Mouse (Mus musculus) retina, adult 2 months (tissue): ENCODE measurements around the gene Ptpn11.

Experiments
- DNase-seq: peaks from one replicate; pipeline ENCODE4 v3.0.0-alpha.2; 2012; ENCODE audit warnings: low read depth, low spot score

Ptpn11 gene

DNA sequence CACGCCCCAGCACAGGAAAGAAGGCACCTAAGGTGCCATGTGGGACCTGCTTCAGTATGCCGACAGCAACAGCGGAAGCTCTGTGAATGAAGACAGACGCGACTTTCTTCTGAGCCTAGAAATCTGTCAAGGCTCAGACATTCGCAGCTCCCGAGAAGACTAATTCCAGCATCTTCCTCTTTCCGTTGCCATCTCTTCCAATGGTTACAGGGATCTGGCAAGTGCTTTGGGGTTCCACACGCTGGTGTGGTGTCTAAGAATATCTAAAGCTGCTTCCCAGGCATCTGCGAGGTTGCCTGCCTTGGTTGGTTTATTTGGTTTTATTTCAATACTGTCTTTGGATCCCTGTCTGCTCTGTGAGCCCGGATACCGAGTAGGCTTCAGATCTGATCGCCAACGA lies 65.6 kb downstream of the Ptpn11 start:
- no peak for DNase-seq

DNA sequence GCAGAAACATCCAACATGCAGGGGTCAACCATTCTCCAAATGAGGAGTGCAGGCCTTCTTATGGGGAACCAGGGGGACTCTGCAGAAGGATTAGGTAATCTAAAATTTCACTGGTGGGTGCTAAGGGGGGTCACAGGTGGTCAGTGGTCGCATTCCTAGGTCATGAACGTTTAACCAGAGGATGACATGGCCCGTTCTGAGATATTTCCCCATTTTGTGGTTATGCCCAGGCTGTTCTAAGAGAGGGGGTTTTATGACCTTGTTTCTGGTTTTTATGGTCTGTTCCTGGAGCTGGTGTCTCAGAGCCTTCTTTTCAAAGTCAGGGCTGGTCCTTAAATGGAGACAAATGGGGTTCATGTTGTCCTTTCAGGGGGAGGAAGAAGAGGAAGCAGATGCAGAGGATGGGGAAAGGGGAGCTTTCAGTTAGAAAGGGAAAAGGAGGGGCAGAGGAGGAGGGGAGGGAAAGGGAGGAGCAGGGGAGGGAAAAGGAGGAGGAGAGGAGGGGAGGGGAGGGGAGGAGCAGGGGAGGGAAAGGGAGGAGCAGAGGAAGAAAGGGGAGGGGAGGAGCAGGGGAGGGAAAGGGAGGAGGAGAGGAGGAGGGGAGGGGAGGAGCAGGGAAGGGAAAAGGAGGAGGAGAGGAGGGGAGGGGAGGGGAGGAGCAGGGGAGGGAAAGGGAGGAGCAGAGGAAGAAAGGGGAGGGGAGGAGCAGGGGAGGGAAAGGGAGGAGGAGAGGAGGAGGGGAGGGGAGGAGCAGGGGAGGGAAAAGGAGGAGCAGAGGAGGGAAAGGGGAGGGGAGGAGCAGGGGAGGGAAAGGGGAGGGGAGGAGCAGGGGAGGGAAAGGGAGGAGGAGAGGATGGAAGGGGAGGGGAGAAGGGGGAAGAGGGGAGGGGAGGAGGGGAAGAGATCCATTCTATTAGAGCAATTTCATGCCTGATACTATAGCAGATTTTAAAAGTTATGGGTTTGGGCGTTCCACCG lies 66.7 kb downstream of the Ptpn11 start:
- no peak for DNase-seq

DNA sequence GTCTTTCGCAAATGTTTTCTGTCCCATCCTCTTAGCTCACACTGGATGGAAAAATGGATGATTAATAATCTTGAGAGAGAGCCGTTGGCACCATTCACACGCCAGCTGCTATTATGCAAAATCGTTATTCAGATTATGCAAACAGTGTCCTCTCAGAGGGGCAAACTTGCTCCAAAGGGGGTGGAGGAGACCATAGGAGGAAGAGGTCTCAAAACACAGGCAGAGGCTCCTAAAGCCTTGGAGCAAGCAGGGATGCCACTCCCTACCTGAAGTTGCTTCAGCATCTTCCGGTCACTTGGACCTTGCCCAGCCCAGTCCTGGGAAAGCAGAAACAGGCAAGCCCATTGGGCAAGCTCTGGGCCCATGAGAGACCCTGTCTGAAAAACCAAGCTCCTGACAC lies 67.8 kb downstream of the Ptpn11 start:
- DNase-seq: no peak

DNA sequence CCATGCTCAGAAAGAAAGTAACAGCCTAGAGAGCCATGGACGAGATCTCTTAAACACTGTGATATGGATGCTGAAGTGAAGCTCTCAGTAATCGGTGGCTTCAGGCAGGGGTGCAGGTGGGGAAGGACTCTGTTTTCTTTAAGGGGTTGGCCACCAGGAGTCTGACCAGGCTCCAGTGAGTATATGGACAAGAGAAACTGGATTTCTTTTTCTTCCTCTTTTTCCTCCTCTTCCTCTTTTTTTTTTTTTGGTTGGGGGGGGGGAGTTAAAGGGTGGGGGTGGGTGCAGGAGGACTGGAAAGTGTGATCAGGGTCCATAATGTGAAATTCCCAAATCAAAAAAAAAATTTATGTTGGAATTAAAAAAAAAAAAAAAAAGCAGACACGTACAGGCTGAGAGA lies 68.6 kb downstream of the Ptpn11 start:
- no peak for DNase-seq

DNA sequence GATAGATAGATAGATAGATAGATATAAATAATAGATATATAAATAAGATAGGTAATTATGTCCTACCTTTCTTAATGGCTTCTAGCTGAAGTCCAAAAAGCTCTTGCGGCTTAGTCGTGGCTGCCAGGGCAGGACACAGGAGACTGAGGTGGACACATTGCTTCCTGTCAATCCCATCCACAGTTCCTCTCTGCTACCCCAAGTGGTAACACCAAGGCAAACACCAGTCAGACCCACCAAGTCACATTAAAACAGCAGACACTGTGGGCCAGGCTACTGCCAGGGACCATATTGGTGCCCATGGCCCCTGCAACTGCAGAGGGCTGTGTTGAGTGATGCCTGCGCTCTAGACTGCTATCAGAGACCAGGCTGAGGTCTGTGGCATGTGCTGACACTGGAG lies 69.2 kb downstream of the Ptpn11 start:
- DNase-seq: no peak

DNA sequence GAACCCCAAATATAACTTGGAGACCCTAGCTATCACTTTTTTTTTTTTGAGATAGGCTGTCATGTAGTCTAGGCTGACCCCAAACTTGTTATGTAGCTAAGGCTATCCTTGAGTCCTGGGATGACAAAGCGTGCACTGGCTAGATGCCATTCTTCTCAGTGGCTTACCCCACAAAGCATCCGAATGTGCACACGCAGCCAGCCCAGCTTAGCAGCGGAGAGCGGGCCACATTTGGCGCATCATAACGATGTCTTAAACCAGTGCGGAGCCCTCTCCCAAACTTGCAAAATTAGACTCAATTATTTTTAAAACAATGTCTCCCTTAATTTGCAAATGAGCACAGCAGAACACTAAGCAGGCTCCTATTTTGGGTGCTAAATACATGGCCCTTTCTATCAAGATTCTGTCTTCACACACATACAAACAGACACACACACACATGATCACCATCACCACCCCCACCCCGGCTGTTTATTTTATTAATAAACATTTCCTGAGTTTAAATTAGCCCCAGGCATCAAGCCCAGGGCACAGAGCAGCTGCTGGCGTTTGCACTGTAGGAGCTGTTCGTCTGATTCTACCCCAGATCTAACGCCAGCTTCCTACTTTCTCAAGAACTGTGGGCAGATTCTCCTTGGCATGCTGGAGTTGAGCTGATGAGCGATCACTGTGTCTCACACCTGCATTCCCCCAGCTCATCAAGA lies 71.7 kb downstream of the Ptpn11 start:
- no peak for DNase-seq

DNA sequence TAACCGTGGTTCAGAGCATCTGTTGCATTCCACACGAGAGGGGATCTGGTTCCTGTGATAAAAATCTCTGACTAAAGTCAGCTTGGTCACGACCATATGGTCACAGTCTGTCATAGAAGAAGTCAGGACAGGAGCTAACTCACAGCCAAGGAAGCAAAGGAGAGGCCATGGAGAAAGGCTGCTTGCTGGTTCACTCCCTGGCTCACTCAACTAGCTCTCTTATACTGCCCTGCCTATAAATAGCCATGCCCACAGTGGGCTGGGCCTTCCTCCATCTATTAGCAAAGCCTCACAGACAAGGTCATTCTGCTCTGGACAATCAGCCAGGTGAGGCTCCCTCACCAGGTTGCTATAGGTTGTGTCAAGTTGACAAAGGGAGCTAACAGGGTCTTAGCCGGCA lies 72.9 kb downstream of the Ptpn11 start:
- DNase-seq: no peak

DNA sequence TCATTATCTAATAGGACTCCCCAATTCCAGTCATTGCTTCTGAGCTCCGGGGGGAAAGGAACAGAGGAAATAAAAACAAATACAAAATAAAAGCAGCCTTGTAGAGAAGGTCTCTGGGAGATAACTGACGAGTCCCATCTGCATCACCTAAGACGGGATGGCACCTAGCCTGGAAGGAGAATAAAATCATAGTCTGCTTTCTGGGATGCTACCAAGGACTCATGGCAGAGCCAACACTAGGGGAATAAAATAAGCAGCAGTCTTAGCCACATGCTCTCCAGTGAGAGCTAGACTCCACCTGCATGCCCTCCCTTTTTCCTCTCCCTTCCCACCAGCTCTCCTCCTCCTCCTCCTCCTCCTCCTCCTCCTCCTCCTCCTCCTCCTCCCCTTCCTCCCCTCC lies 74.3 kb downstream of the Ptpn11 start:
- DNase-seq: no peak

DNA sequence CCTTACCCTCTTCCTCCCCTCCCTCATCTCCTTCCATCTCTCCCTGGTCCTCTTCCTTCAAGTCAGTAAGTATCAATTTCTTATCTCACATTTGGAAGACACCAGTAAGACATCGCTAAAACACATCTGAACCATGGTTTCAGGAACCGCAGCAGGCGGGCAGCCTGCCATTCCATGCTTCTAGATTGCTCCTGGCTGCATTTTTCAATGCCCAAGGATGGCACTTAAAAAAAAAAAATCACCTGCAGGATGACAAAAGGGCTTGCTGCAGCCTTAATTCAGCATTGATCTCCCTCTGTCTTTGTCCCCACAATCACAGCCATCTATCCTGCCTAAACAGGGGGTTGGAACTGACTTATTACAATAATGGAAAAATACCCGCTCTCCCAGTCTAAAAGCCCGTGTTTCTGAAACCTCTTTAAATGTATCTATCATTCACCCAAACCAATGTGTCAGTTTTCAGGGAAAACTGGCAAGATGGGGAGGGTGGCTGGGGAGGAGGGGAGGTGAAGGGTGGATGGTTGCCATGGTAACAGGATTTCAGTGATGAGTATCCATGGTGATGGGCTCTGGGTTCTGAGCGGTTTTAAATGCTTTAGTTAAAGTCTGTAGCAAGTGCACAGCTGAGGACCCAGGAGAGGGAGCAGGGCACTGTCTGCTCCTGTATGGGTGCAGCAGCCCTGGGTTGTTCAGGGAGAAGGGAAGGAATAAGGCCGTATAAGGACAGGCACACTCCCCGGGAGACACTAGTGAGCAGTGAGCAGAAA lies 75.6 kb downstream of the Ptpn11 start:
- peak; percentile 18 for DNase-seq

DNA sequence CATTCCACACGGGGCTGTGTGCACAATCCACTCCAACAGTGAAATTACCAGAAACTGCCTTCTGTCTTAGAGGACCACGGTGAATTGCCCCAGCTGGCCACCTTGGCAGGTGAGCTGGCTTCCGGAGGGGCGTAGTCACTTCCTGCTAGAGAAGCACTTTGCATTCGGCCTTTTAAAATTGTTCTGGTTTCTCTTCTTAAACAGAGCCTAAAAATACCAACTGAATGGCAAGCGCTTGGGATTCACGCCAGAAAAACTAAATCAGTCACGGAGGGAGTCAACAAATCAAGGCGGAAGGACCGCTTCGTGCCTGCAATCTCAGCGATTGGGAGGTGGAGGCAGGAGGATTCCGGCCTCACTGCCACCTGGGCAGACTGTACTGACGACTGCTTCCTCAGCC lies 77.0 kb downstream of the Ptpn11 start:
- DNase-seq: no peak

DNA sequence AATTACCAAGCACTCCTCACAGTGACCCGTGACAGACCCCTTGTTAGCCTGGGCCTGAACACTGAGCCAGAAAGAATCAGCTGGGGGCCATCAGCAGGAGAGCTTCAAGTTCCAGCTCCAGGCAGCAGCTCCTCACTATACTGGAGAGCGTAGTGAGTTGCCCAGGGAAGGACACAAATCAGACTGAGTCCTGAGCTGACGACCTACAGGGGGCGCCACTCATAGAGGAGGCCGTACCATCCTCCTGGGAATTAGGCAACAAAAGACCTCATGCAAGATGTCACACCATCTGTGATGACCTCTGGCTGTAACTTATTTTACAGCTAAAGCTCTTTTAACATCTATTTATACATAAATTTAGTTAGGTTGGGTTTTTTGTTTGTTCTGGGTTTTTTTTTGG lies 78.8 kb downstream of the Ptpn11 start:
- no peak for DNase-seq

DNA sequence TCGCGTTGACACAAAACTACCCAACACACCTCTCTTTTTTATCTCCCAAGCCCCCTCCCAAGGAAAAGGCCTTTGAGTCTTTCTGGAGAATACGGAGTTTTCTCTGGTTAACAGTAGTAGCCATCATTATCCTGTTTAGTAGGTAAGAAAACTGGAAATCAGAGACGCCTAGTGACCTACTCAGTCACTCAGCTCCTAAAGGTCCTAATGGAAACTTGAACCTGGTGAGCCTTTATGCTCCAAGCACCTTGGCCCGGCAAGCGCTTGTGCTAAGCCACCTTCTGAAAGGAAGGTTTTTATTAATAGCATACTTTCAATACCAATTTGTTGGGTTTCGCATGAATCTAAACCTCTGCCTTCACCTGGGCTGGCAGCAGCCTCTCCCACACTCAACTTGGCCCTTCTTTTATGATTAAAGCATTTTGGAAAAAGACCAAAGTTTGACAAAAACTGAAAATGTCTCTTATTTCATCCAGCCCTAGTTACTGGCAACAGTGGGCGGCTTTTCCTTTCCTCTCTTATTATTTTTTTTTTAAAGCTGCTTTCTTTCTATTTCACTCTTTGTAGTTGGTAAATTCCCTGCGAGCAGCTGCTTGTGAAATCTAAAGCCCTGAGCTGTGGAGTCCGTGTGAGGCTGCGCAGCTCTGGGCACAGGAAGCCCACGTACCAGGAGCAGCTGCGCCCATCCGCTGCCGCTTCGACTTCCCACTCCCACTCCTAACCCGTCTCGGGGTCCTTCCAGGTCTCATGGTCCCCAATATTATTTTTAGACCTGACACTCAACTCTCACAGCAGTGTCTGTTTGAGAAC lies 79.9 kb downstream of the Ptpn11 start:
- DNase-seq: no peak

DNA sequence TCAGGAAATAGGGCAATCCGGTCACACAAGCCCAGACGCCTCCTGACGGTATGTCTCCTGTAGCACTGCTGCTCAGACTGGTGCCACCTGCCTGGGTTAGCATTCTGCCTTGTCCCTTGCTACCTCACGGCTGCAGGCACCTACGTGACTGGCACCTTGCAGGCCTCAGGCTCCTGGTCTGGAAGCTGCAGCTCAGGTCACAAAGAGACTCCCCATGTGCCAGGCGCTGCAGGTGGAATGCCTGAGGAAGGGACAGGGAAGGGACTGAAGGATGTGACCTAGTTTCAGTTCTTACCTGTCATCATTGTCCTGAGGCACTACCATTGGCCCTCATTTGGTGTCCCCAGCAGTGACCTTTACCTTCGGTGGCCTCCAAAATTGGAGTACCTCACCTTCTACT lies 82.0 kb downstream of the Ptpn11 start:
- DNase-seq: no peak

DNA sequence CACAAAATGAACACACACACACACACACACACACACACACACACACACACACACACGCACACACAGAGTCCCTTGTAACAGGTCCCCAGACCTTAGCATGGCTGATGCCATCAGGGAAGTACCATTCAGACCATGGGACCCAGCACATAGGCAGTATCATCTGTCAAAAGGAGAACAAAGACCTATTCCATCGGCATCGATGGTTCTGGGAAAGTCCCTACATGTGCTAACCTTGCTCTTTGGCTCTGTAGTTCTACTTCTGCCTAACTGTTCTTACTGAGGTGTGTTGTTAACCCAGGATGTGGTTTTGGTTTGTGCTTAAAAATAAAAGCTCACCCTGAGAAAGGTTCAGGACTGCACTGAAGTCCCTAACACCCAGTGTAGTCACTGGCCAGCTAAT lies 84.3 kb downstream of the Ptpn11 start:
- DNase-seq: no peak

DNA sequence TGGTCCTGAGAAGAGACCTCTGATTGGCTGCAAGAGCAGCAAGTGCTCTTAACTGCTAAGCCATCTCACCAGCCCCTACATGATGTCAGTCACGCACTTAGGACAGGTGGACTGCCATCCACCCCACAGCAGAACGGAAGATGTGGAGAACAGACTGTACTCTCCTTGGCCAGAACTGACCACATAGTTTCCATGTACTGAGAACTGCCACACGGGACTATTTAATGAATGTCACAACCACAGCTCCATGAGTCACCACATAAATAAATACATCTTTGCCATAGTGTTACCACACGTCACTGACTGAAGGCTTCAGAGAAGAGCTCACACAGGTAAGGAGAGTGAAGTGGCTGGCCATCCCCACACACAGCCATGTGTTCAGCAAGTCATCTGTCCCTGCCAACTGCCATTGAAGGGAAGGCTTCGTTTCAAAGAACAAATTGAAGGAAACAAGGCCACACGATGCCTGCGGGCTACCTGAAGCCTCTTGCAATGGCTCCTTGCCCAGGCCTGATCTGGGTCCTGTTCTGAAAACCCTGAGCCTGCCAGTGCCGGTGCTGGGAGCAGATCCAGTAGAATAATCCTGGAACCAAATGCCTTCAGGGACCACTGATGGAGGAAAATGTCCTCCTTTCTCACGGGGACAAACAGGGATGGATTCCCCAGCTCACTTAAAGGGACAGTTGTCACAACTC lies 90.2 kb downstream of the Ptpn11 start:
- no peak for DNase-seq

DNA sequence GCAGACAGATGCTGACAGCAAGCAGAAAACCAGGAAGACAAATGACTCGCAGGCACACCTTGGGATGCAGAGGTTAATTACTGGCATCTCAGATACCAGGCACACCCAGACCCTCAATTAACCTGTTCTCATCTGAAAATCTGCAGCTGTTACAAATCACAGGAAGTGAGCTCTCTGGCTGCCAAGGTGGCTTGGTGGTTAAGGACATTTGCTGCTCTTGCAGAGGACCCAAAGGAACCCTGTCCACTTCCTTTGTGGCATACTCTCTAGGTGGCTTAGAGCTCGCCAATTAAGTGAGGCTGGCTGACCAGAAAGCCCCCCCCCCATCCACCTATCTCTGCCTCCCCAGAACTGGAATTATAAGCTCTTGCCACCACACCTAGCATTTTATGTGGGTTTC lies 91.1 kb downstream of the Ptpn11 start:
- DNase-seq: no peak

DNA sequence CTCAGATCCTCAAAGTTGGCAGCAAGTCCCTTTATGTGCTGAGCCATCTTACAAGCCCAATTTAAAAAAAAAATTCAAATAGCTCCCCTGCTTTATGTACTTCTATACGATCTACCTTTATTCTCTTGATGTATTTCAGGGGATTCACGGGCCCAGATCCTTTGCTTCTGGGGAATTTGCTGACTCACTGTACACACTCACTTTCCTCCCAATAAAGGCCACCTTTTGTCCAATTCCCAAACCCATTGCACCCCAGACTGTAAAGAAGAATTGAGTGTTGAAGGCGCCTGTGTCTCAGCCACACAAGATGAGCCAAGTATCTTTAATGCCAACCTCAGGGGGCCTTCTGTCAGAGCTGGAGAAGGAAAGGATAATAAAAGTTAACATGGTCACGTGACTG lies 93.2 kb downstream of the Ptpn11 start:
- DNase-seq: no peak

DNA sequence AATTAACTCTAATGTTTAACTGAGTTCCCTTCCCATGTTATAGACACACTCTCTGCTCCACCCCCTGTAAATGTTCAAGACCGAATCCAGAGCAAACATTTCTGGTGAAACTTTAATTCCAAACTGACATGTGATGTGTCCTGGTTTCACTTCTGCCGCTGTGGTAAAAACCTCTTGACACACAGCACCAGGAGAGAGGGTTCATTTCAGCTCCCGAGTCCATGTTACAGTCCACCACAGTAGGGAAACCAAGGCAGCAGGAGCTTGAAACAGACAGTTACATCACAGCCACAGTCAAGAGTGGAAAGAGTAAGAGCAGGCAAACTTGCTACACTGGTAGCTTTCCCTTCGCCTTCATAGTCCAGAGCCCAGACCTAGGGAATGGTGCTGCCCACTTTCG lies 94.5 kb downstream of the Ptpn11 start:
- no peak for DNase-seq

DNA sequence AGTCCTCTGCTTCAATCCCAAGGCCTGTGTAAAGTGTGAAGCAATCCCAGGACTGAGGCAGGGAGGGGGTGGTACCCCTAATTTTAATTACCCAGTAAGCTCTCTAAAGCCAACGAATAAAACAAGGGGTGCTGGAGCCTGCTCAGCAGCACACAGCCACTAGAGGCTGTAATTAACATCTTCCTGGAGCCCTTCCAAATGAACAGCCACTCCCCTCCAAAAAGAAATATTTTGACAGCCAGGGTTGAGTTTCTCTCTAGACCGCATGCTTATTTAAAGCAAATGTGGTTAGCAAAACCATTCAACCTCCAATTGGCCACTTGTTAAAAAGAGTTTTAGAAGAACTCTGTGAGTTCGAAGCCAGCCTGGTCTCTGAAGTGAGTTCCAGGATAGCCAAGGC lies 97.9 kb downstream of the Ptpn11 start:
- no peak for DNase-seq

DNA sequence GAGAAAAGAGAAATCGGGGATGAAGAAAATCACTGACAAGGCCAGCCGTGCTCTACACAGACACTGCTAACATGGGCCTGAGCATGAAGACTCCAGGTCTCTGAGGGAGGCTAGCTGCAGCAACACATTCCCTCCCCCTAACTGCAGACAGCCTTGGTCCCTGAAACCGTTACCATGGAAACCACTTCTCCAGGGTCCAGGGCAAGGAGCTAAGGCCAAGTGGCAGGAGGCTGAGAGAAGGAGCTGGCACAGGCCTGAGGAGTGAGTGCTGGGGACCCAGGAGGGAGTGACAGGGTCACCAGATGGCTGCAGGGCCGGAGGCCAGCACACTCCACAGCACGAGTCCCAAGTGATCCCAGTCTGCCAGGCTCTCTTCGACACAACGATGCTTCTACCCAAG lies 101.5 kb downstream of the Ptpn11 start:
- DNase-seq: no peak

DNA sequence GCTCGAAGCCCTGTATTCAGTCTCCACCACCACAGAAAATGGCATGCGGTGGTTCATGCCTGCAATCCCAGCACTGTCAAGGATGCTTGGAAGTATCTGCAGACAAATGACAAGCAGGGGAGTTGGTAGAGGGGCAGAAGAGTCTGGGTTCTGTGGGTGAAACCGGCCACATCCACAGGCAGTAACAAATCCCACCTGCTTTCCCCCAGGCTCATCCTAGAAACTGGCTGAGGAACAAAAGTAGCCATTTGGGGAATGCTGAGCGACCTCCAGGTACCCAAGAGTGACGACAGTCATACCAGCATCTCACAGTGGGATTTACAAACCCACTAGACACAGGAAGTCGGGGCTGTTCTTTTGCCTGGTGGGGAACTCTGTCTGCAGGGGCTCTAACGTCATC lies 103.5 kb downstream of the Ptpn11 start:
- DNase-seq: no peak
